Mouse (Mus musculus) forebrain, embryonic 12.5 days (tissue): ENCODE data around the gene Exosc3. TPM values are rescaled to one million over a fixed set of nuclear protein-coding genes. Genes with fewer than 3 reads are reported as not detected.
A peak's percentile ranks its signal among the peaks of the same experiment; 100 is the strongest.

Experiments used
- ATAC-seq: fragments of 200-750 bp; cut with Nextera tagmentation; 2 replicates; pipeline ENCODE4 v1.8.0; 2017; ENCODE audit warnings: moderate TSS enrichment; ENCODE audit not compliant: low FRiP score
- H3K27ac ChIP-seq: fragments of 300-500 bp; sonication (generic); 2 replicates; pipeline ENCODE4 v1.5.1; 2016; ENCODE audit warnings: mild to moderate bottlenecking
- H3K27me3 ChIP-seq: fragments of 300-500 bp; sonication (generic); 2 replicates; pipeline ENCODE4 v1.6.1; 2016; ENCODE audit warnings: mild to moderate bottlenecking
- H3K36me3 ChIP-seq: fragments of 300-500 bp; sonication (generic); replicated peaks from 2 replicates; pipeline ENCODE4 v1.6.1; 2016; ENCODE audit warnings: mild to moderate bottlenecking
- H3K4me1 ChIP-seq: fragments of 300-500 bp; sonication (generic); 2 replicates; pipeline ENCODE4 v1.6.1; 2016
- H3K4me2 ChIP-seq: fragments of 300-500 bp; sonication (generic); 2 replicates; pipeline ENCODE4 v1.6.1; 2016; ENCODE audit warnings: mild to moderate bottlenecking, moderate library complexity
- H3K4me3 ChIP-seq: fragments of 300-500 bp; sonication (generic); replicated peaks from 2 replicates; pipeline ENCODE4 v1.5.1; 2016; ENCODE audit warnings: mild to moderate bottlenecking
- H3K9ac ChIP-seq: fragments of 300-500 bp; sonication (generic); 2 replicates; pipeline ENCODE4 v1.6.1; 2016; ENCODE audit warnings: mild to moderate bottlenecking
- H3K9me3 ChIP-seq: fragments of 300-500 bp; sonication (generic); 2 replicates; pipeline ENCODE4 v1.6.1; 2016
- WGBS: fragments of 180-500 bp; shearing (Covaris S2); methylation state at CpG from one replicate; pipeline ENCODE4 v1.1.7; 2016; 5-methylcytosine and 5-hydroxymethylcytosine counted together
- polyA plus RNA-seq: library from polyadenylated mRNA; unstranded; fragments of >200 nt; fragmentation: Nextera tagmentation; extraction: Ambion mirVana; gene quantifications from 2 replicates; pipeline ENCODE4 v1.2.1, GENCODE M21; 2016

Gene Exosc3
- polyA plus RNA-seq, 1 experiment from 2014 or later, result 92.0 TPM

DNA sequence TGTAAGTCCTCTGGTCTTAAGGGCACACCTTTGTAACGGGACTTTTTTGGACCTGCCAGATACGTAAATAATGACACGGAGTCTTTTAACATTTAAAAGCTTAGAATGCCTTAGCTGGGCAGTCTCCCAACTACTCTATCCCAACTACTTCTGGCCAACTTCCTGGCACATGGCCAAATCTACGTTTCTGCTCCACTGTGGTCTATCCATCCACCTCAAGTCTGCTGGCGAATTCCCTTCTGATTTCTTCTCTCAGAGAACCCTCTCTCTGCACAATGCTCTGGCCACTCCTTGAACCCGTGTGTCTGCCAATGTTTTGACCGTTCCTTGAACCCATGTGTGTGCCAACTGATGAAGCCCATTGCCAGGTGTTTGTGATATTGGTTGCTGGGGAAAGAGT, 11.4 kb downstream of the Exosc3 start:
- Histone ChIP-seq H3K27ac (no peak overlapping the region), H3K4me2 (no peak overlapping the region), H3K36me3 (no peaks in the 10 kb centered on the region), H3K4me3 (no peak overlapping the region), H3K4me1 (no peaks in the 10 kb centered on the region), H3K27me3 (peaks cover 13% of the 10 kb centered on the region), H3K9ac (no peak overlapping the region), H3K9me3 (no peaks in the 10 kb centered on the region)
- ATAC-seq, result no peak
- 86% methylated on average over 7 of the region's 7 CpGs for WGBS

DNA sequence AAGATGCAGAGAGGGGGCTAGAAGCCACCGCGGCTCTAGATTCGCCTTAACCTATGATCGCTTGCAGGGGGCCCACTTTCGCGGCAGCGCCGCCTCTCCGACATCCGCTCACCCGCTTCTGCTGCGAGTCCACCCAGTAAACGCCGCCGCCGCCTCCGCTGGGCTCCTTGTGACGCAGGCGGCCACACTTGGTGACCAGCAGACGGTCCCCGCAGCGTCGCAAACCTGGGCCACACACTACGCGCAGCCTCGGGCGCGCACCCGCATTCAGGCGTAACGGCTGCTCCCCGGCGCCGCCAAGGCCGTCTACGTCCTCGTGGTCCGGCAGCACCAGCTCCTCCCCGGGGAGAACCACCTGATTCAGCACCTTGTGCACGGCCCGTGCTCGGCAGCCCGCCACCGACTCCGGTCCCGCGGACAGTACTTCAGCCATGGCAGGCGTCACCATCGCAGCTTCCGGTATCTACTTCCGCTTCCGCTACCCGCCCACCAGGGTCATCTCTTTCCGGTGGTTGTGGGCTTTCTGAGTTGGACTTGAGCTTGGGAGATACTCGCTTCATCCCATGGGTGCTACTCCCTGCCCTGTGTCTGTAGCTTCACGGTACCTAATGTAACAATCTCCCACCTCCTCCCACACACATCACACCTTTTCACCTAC, 22.2 kb downstream of the Exosc3 start:
- H3K27me3 ChIP-seq, result peaks cover 30% of the 10 kb centered on the region
- peak overlapping the region; percentile 69 for H3K4me2 ChIP-seq
- WGBS, result 1% methylated on average over 56 of the region's 56 CpGs
- H3K4me3 ChIP-seq, result peak overlapping the region; percentile 95
- ATAC-seq, result peak; percentile 93
- H3K9me3 ChIP-seq, result no peaks in the 10 kb centered on the region
- peak overlapping the region; percentile 84 for H3K27ac ChIP-seq
- H3K9ac ChIP-seq, result peak overlapping the region; percentile 87
- peaks cover 15% of the 10 kb centered on the region for H3K4me1 ChIP-seq
- peaks cover 28% of the 10 kb centered on the region for H3K36me3 ChIP-seq

- Histone ChIP-seq H3K4me1 (no peaks in the 10 kb centered on the region), H3K27ac (no peak overlapping the region), H3K4me3 (no peak overlapping the region), H3K36me3 (peaks cover 46% of the 10 kb centered on the region), H3K27me3 (no peaks in the 10 kb centered on the region), H3K4me2 (no peak overlapping the region), H3K9ac (no peak overlapping the region), H3K9me3 (no peaks in the 10 kb centered on the region)
- WGBS, result 98% methylated on average over 2 of the region's 2 CpGs
- ATAC-seq, result no peak
Measured at GRCm38 (mm10) chr4:45311056-45311455, 31.5 kb downstream of the Exosc3 start.

DNA sequence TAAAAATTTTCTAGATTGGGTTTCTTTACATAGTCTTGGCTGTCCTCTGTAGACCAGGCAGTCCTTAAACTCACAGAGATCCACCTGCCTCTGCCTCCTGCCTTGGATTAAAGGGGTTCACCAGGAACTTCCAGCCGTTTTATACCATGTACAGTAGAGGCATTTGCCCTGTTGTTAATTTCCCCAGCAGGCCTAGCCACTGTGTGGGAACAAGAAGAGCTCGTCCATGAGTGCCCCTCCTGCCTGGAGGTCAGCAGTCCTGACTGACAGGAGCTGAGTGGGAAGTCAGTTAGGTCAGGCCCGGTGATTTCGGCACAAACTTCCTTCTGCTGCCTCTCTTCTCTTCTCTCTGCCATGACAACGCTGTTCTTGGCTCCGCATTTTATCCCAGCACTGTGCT, 33.9 kb downstream of the Exosc3 start:
- Histone ChIP-seq H3K27ac (no peak overlapping the region), H3K27me3 (no peaks in the 10 kb centered on the region), H3K9ac (no peak overlapping the region), H3K9me3 (no peaks in the 10 kb centered on the region), H3K4me3 (no peak overlapping the region), H3K4me1 (no peaks in the 10 kb centered on the region), H3K36me3 (peaks cover 50% of the 10 kb centered on the region), H3K4me2 (no peak overlapping the region)
- no peak for ATAC-seq
- WGBS, result 91% methylated on average over 6 of the region's 6 CpGs

GRCm38 (mm10) chr4:45308046-45308445, 34.5 kb downstream of the Exosc3 start:
- WGBS, result 37% methylated on average over 11 of the region's 11 CpGs
- peaks cover 50% of the 10 kb centered on the region for H3K36me3 ChIP-seq

GRCm38 (mm10) chr4:45305536-45305935, 37.0 kb downstream of the Exosc3 start:
- H3K27ac ChIP-seq, result no peak overlapping the region
- H3K4me1 ChIP-seq, result no peaks in the 10 kb centered on the region
- peaks cover 60% of the 10 kb centered on the region for H3K36me3 ChIP-seq
- H3K4me3 ChIP-seq, result no peak overlapping the region
- WGBS, result 94% methylated on average over 14 of the region's 14 CpGs
- H3K9me3 ChIP-seq, result no peaks in the 10 kb centered on the region
- no peak for ATAC-seq
- no peaks in the 10 kb centered on the region for H3K27me3 ChIP-seq
- no peak overlapping the region for H3K4me2 ChIP-seq
- no peak overlapping the region for H3K9ac ChIP-seq

More at GRCm38 (mm10) chr4:45308046-45308445, 34.5 kb downstream of the Exosc3 start:
- H3K9me3 ChIP-seq, result no peaks in the 10 kb centered on the region
- no peak overlapping the region for H3K4me3 ChIP-seq
- no peak overlapping the region for H3K27ac ChIP-seq
- H3K9ac ChIP-seq, result no peak overlapping the region
- no peaks in the 10 kb centered on the region for H3K27me3 ChIP-seq
- H3K4me1 ChIP-seq, result no peaks in the 10 kb centered on the region
- no peak for ATAC-seq
- H3K4me2 ChIP-seq, result no peak overlapping the region

- Histone ChIP-seq H3K4me3 (peak within 1 kb of the TSS; percentile 79), H3K4me2 (peak within 1 kb of the TSS; percentile 82), H3K27ac (no peak within 1 kb of the TSS), H3K9ac (peak within 1 kb of the TSS; percentile 70), H3K27me3 (no peaks in the 10 kb centered on the region), H3K36me3 (peaks cover 16% of the 10 kb centered on the region), H3K9me3 (no peaks in the 10 kb centered on the region), H3K4me1 (peaks cover 6% of the 10 kb centered on the region)
- peak; percentile 74 for ATAC-seq
- 21% methylated on average over 27 of the region's 27 CpGs for WGBS
Measured at GRCm38 (mm10) chr4:45296662-45297564, 45.6 kb downstream of the Exosc3 start, which contains the start of gene Trmt10b. Gene Trmt10b (plus strand): TSS chr4:45297127.

GRCm38 (mm10) chr4:45287906-45288305, 54.6 kb downstream of the Exosc3 start:
- no peak for ATAC-seq
- Histone ChIP-seq H3K4me3 (no peak overlapping the region), H3K27me3 (no peaks in the 10 kb centered on the region), H3K9me3 (no peaks in the 10 kb centered on the region), H3K27ac (no peak overlapping the region), H3K9ac (no peak overlapping the region), H3K4me1 (no peaks in the 10 kb centered on the region), H3K4me2 (no peak overlapping the region), H3K36me3 (no peaks in the 10 kb centered on the region)
- 69% methylated on average over 5 of the region's 5 CpGs for WGBS

DNA sequence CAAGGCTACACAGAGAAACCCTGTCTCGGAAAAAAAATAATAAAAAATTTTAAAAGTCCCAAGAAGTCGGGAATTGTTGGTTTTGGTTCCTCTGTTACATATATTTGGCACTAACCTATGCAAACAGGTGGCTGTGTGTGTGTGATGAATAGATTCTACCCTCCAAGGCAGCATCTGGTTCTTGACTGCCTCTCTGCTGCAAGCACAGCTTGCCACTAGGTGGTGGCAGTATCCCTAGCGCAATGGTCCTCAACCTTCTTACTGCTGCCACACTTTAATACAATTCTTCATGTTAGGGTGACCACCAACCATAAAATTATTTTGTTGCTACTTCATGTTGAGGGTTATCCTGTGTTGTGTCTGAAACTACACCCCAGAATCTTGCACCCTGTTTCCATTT, 56.2 kb downstream of the Exosc3 start:
- no peak overlapping the region for H3K4me3 ChIP-seq
- no peak overlapping the region for H3K4me2 ChIP-seq
- H3K27me3 ChIP-seq, result no peaks in the 10 kb centered on the region
- no peak overlapping the region for H3K27ac ChIP-seq
- H3K4me1 ChIP-seq, result no peaks in the 10 kb centered on the region
- H3K36me3 ChIP-seq, result no peaks in the 10 kb centered on the region
- H3K9ac ChIP-seq, result no peak overlapping the region
- no peak for ATAC-seq
- WGBS, result 52% methylated on average over 3 of the region's 3 CpGs
- H3K9me3 ChIP-seq, result no peaks in the 10 kb centered on the region

DNA sequence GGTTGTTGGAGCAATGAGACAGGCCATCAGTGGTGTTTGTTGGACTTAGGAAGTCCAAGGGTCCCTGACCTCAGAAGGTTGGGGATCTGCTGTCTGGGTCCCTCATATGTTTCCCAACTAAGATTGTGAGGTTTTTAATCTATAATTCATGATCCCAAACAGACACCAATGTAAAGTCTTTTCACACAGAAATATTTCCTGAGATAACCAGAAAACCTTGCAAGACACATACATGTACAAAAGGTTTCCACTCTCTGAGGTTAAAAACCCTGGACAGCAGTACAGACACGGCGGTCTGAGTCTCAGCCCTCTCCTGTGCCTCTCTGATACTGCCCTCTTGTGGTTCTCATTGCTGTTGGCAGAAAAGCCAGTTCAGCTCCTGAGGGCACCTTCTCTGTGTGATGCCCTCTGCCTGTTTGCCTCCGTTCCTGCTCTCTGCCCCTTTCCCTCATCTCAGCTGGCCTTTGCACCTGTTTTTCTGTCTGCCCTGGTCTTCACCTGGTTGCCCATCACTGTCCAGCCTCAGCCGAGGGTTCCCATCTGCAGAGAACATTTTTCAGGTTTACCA, 62.5 kb downstream of the Exosc3 start:
- Histone ChIP-seq H3K27me3 (no peaks in the 10 kb centered on the region), H3K4me3 (no peak overlapping the region), H3K4me1 (no peaks in the 10 kb centered on the region), H3K27ac (no peak overlapping the region), H3K4me2 (no peak overlapping the region), H3K9me3 (no peaks in the 10 kb centered on the region), H3K36me3 (no peaks in the 10 kb centered on the region), H3K9ac (no peak overlapping the region)
- WGBS, result 18% methylated on average over 4 of the region's 4 CpGs
- peak; percentile 64; the same call in 1 of the 2 replicates for ATAC-seq

GRCm38 (mm10) chr4:45279292-45279691, 63.2 kb downstream of the Exosc3 start:
- Histone ChIP-seq H3K27me3 (no peaks in the 10 kb centered on the region), H3K9ac (no peak overlapping the region), H3K36me3 (no peaks in the 10 kb centered on the region), H3K4me1 (no peaks in the 10 kb centered on the region), H3K4me3 (no peak overlapping the region), H3K27ac (no peak overlapping the region), H3K4me2 (no peak overlapping the region), H3K9me3 (no peaks in the 10 kb centered on the region)
- WGBS, result 63% methylated on average over 8 of the region's 8 CpGs
- ATAC-seq, result no peak

DNA sequence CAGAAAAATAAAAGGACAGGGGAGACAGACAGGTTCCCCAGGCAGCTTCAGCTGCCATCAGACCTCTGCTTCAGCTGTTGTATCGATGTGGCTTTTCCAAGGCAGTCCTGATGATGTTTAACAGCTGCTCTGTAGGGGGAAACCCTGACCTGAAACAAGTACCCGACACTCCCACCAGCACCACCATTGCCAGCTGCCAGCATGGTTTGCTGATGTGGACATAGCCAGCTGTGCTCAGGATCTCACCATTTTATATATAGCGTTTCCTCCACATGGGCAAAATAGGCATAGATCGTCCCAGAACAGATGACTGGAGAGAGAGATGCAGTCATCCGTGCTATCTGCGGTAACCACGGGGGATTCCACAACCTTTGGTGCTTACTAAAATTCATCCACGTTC, 66.8 kb downstream of the Exosc3 start:
- H3K4me2 ChIP-seq, result no peak overlapping the region
- H3K4me3 ChIP-seq, result no peak overlapping the region
- no peak overlapping the region for H3K27ac ChIP-seq
- 89% methylated on average over 8 of the region's 8 CpGs for WGBS
- H3K27me3 ChIP-seq, result no peaks in the 10 kb centered on the region
- ATAC-seq, result no peak
- peaks cover 7% of the 10 kb centered on the region; the same call in 1 of the 2 replicates for H3K4me1 ChIP-seq
- no peaks in the 10 kb centered on the region for H3K9me3 ChIP-seq
- H3K9ac ChIP-seq, result no peak overlapping the region
- no peaks in the 10 kb centered on the region for H3K36me3 ChIP-seq
